Mouse (Mus musculus): ENCODE results near the gene Gng8. TPM values are rescaled to one million over a fixed set of nuclear protein-coding genes. Genes with fewer than 3 reads are reported as not detected.
A peak's percentile ranks its signal among the peaks of the same experiment; 100 is the strongest.

Gng8 gene
- polyA plus RNA-seq, 1 experiment from 2014 or later, result 4.2 TPM

DNA sequence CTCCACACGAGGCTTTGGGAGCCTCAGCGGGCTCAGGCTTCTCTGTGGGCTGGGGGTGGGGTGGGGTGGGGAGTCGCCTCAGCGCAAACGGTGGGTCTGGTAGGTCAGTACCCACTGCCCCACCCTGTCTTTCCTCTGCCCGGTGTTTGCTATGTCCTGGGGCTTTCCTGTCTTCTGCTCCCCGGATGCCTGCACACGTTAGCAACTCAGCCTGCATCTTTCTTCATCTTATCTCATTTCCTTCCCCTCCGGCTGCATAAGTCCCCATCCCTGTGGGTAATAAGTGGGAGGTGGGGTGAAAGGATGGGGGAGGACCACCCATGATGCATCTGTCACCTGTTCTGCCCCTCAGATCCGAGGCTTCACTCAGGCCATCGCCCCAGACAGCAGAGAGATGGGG, 16.8 kb downstream of the Gng8 start:
- Histone ChIP-seq H3K9me3 (replicated peaks) (no peaks in the 10 kb centered on the region), H3K27ac (no peak overlapping the region), H3K9ac (no peak overlapping the region; the same call in 1 of the 2 replicates), H3K36me3 (no peaks in the 10 kb centered on the region), H3K4me1 (replicated peaks) (peaks cover 54% of the 10 kb centered on the region), H3K4me3 (no peak overlapping the region), H3K4me2 (peak overlapping the region; percentile 25), H3K27me3 (peaks cover 49% of the 10 kb centered on the region)
- no peak for ATAC-seq (replicated peaks; ENCODE audit: insufficient number of reproducible peaks, insufficient read depth, low FRiP score, low read depth)
- WGBS, result 26% methylated on average over 11 of the region's 11 CpGs

DNA sequence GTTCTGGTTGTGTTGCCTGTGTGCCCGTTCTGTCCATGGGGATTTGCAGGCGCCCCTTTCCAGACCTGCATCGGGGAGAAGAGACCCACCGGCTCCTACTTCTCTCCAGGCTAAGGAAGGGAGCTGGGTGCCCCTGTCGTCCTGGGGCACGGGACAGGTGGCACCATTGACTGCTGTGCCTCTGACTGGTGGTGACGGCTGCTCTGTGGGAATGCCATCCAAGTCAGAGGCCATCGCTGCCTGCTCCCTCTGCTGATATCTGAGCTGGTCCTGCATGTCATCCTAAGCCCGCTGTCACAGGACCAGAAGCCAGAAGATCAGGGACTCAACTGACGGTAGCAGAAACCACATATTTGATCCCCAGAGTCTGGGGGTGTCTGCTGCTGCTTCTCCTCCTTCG, 17.3 kb downstream of the Gng8 start:
- 39% methylated on average over 11 of the region's 11 CpGs for WGBS
- Histone ChIP-seq H3K4me2 (peak overlapping the region; percentile 25; the same call in 1 of the 2 replicates), H3K4me1 (replicated peaks) (peaks cover 54% of the 10 kb centered on the region), H3K4me3 (no peak overlapping the region), H3K27ac (no peak overlapping the region), H3K27me3 (peaks cover 44% of the 10 kb centered on the region), H3K36me3 (no peaks in the 10 kb centered on the region), H3K9ac (no peak overlapping the region), H3K9me3 (replicated peaks) (no peaks in the 10 kb centered on the region)
- no peak for ATAC-seq (replicated peaks; ENCODE audit: insufficient number of reproducible peaks, insufficient read depth, low FRiP score, low read depth)

DNA sequence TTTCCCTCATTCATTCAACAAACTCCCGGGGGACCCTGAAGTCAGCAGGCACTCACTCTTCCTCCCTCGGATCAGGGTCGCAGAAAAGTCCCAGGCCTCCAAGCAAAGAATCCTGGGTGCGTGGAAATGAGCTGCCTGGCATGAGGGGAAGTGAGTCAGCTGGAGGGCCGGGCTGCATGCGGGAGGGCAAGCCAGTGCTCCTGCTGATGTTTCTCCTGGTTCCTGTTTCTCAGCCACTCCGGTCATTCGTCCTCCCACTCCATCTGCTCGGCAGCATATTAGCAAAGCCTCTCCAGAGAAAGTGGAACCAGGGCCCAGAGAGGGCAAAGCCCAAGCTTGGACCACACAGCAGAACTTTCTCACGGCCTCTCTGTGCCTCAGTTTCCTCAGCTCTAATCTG, 18.3 kb downstream of the Gng8 start:
- Histone ChIP-seq H3K9me3 (replicated peaks) (no peaks in the 10 kb centered on the region), H3K4me1 (replicated peaks) (peaks cover 49% of the 10 kb centered on the region), H3K27ac (no peak overlapping the region), H3K4me3 (no peak overlapping the region), H3K36me3 (peaks cover 5% of the 10 kb centered on the region), H3K9ac (no peak overlapping the region), H3K27me3 (peaks cover 44% of the 10 kb centered on the region), H3K4me2 (no peak overlapping the region)
- no peak for ATAC-seq (replicated peaks; ENCODE audit: insufficient number of reproducible peaks, insufficient read depth, low FRiP score, low read depth)
- WGBS, result 33% methylated on average over 10 of the region's 10 CpGs

DNA sequence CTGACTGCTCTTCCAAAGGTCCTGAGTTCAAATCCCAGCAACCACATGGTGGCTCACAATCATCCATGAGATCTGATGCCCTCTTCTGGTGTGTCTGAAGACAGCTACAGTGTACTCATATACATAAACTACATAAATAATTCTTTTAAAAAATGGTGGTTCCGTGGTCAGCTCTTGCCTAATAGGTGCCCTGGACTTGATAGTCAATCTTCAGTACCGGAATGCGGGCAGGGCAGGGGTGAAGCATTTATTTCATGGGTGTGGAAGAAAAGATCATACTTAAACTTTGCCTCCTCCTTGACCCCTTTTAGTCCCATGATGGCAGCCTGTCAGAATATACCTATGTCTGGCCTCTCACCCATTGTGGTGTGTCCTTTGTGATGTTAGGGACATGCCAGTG, 20.3 kb downstream of the Gng8 start:
- H3K4me2 ChIP-seq, result no peak overlapping the region
- no peak for ATAC-seq (replicated peaks; ENCODE audit: insufficient number of reproducible peaks, insufficient read depth, low FRiP score, low read depth)
- no peak overlapping the region for H3K9ac ChIP-seq
- no peaks in the 10 kb centered on the region for H3K9me3 ChIP-seq (replicated peaks)
- peaks cover 34% of the 10 kb centered on the region for H3K27me3 ChIP-seq
- no peak overlapping the region for H3K27ac ChIP-seq
- 94% methylated on average over 3 of the region's 3 CpGs for WGBS
- no peak overlapping the region for H3K4me3 ChIP-seq
- H3K36me3 ChIP-seq, result peaks cover 22% of the 10 kb centered on the region
- H3K4me1 ChIP-seq (replicated peaks), result peaks cover 39% of the 10 kb centered on the region

DNA sequence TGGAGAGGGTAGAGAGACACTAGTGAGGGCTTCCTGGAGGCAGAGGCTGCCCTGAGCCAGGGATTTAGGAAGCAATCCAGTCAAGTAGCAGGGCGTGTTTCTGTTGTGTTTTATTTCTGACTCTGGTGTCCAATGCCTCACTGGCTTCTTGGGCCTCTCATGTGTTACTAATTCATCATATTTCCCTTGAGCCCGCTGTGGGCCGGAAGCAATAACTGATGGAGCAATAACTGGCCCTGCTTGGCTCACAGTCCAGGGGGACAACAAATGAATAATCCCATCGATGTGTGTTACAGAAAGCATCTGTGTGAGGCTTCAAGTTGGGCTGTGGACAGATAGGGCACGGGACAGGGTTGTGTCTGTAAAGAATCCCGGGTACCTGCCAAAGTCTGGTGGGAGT, 20.8 kb downstream of the Gng8 start:
- no peak overlapping the region for H3K4me2 ChIP-seq
- 76% methylated on average over 6 of the region's 6 CpGs for WGBS
- H3K27ac ChIP-seq, result no peak overlapping the region
- no peak overlapping the region for H3K9ac ChIP-seq
- H3K4me3 ChIP-seq, result no peak overlapping the region
- peaks cover 38% of the 10 kb centered on the region for H3K4me1 ChIP-seq (replicated peaks)
- no peak for ATAC-seq (replicated peaks; ENCODE audit: insufficient number of reproducible peaks, insufficient read depth, low FRiP score, low read depth)
- H3K9me3 ChIP-seq (replicated peaks), result no peaks in the 10 kb centered on the region
- peaks cover 29% of the 10 kb centered on the region for H3K27me3 ChIP-seq
- H3K36me3 ChIP-seq, result peaks cover 26% of the 10 kb centered on the region

DNA sequence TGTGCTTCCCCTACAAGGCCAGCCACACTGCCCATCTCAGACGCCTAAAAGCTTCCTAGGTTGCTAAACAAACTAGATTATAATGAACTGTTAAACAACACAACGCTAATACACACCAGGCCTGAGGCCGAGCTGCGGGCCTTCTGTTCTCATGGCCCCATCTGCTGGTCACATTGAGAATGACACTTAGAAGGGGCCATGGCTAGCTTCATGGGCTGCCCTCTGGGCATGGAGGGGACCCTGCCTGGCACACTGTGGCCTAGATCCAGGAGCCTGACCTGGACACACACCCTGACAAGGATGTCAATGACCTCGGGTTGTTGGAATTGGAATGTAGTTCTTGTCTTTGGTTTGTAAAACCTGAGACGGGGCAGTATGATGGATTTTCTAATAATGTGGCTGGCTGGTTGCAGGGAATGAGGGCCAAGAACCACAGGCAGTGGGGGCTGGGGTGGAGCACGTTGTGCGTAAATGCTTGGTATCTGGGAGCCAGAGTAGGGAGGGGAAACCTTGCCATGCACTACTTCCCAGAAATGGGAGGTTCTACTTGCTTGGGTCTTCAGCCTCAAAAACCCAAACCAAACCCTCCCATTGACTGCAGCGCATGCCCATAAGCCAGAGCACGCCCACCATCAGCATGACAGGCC, 22.3 kb downstream of the Gng8 start:
- Histone ChIP-seq H3K27ac (no peak overlapping the region), H3K27me3 (peaks cover 21% of the 10 kb centered on the region), H3K9ac (no peak overlapping the region), H3K4me1 (replicated peaks) (peaks cover 32% of the 10 kb centered on the region), H3K9me3 (replicated peaks) (no peaks in the 10 kb centered on the region), H3K4me3 (no peak overlapping the region), H3K36me3 (peaks cover 38% of the 10 kb centered on the region), H3K4me2 (no peak overlapping the region)
- ATAC-seq (replicated peaks; ENCODE audit: insufficient number of reproducible peaks, insufficient read depth, low FRiP score, low read depth), result peak; percentile 43; the same call in 1 of the 2 replicates
- WGBS, result 34% methylated on average over 10 of the region's 10 CpGs

DNA sequence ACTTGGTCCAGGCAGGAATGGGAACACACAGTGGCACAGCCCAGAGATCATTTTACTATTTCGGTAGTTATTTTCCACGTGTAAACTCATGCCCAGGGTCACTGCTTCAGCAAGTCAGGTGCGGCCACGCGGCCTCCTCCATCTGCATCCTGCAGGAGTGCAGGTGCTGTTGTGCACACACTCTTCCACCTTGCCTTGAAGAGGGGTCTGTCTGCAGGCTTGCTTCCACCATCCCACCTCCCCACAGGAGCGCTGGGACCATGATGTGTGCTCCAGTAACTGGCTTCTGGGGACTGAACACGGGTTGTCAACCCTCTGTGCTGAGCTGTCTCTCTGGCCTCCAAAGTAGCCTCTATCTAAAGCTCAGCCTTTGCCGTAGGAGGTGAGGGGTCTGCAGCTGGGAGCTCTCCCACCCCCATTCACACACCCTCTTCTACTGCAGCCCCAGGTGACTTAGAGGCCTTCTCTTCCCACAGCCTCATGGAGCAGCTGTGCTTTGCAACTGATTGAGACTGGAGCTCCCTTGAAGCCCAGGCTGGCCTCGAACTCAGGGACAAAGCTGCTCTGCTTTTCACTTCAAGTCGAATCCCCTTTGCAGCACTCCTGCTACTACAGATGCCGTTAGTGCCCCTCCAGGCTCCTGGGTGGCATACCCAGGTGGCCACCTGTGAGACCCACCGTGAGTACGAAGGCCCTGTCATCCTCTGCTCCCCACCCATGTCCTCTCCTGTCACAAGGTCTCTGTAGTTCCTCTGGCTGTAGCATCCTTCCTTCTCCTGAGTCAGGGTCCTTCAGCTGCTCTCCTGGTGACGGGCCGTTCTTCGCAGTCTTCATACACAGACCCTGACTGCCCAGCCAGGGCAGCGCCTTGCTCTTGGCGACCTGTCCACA, 23.1 kb downstream of the Gng8 start:
- 83% methylated on average over 18 of the region's 18 CpGs for whole genome bisulfite sequencing
- H3K4me2 ChIP-seq, result no peak overlapping the region
- H3K4me1 ChIP-seq (replicated peaks), result peaks cover 29% of the 10 kb centered on the region
- no peak overlapping the region for H3K27ac ChIP-seq
- H3K27me3 ChIP-seq, result peaks cover 13% of the 10 kb centered on the region; the same call in 1 of the 2 replicates
- no peak overlapping the region for H3K9ac ChIP-seq
- ATAC-seq (replicated peaks; ENCODE audit: insufficient number of reproducible peaks, insufficient read depth, low FRiP score, low read depth), result no peak
- peaks cover 38% of the 10 kb centered on the region for H3K36me3 ChIP-seq
- no peak overlapping the region for H3K4me3 ChIP-seq
- H3K9me3 ChIP-seq (replicated peaks), result no peaks in the 10 kb centered on the region

DNA sequence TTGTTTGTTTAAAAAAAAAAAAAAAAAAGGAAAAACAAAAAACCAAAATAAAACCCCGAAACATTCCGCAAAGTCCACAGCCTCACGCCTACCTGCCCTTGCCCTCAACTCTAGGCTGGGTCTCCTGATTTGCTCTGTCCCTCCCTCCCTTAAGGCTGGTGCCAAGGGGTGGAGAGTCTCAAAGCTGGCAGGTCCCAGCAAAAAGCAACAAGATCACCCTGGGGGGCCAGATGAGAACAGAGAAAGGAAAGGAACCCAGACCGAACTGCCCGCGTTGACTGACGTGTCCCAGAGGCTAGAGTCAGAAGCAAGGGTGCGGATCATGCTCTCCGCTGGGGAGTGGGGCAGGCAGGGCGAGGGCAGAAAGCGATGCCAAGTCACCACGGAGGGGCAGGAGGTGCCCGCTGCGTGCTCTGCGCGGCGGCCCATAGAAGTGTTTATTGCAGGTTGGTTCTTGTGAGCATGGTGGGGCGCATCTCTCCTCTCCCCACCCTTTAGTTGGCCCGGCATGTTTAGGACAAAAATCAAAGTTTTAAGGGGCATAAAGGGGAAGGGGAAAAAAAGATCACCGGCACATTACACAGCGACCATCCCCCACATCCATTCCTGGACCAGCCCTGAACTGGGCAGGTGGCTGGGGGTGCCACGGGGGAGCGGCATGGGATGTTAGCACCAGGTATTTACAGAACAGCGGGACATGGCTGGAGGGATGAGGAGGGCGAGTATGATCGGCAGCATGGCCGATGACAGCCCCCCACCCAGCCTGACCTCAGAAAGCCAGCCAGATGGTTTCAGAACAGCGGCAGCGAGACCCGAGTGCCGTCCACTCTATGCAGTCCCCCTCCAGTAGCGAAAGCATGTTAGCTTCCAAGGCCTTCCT, 24.1 kb downstream of the Gng8 start:
- peaks cover 38% of the 10 kb centered on the region for H3K36me3 ChIP-seq
- no peaks in the 10 kb centered on the region for H3K9me3 ChIP-seq (replicated peaks)
- H3K4me3 ChIP-seq, result no peak overlapping the region
- no peak for ATAC-seq (replicated peaks; ENCODE audit: insufficient number of reproducible peaks, insufficient read depth, low FRiP score, low read depth)
- no peak overlapping the region for H3K4me2 ChIP-seq
- no peak overlapping the region for H3K9ac ChIP-seq
- peaks cover 33% of the 10 kb centered on the region for H3K4me1 ChIP-seq (replicated peaks)
- 84% methylated on average over 32 of the region's 32 CpGs for WGBS
- 0 out of 2 replicates have a peak, but pooled peaks cover 7% of the 10 kb centered on the region for H3K27me3 ChIP-seq
- no peak overlapping the region for H3K27ac ChIP-seq

DNA sequence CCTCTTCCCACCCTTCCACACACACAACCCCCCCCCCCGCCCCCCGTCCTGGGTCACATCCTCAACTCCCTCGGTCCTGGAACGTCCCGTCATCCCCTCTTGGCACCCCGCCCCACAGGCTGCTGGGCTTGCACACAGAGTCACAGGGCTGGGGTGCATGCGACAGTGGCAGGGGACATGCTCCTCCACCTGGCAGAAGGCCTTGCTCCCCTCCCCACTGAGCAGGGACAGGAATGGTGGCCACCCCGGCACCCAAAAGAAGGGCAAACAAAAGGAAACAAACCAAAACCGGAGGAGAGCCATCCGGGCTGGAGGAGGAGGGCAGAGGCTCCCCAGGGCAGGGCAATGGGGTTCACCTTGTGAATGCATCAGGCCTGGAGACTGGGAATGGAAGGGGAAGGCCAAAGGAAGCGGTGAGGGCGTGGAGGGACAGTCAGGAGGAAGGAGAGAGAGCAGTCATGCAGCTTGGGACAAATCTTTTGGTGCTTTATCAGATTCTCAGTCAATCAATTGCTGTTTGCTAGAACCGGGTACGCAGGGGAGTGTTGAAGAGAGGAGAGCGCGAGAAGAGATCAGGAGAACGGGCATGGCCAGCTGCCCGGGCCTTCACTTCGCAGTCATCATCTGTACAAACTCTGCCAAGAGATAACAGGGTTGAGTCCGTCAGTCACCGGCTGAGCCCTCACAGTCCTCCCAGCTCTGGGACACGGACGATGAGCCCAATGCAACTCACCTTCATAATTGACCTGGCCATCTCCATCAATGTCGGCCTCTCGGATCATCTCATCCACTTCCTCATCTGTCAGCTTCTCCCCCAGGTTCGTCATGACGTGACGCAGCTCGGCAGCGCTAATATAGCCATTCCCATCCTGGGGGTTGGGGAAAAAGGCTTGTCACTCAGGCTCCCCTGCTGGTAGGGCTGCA, 25.0 kb downstream of the Gng8 start:
- peaks cover 38% of the 10 kb centered on the region for H3K36me3 ChIP-seq
- H3K9me3 ChIP-seq (replicated peaks), result no peaks in the 10 kb centered on the region
- H3K4me2 ChIP-seq, result no peak overlapping the region
- H3K4me1 ChIP-seq (replicated peaks), result peaks cover 42% of the 10 kb centered on the region
- no peaks in the 10 kb centered on the region for H3K27me3 ChIP-seq
- no peak overlapping the region for H3K27ac ChIP-seq
- WGBS, result 60% methylated on average over 30 of the region's 30 CpGs
- H3K9ac ChIP-seq, result no peak overlapping the region
- H3K4me3 ChIP-seq, result no peak overlapping the region
- ATAC-seq (replicated peaks; ENCODE audit: insufficient number of reproducible peaks, insufficient read depth, low FRiP score, low read depth), result no peak

DNA sequence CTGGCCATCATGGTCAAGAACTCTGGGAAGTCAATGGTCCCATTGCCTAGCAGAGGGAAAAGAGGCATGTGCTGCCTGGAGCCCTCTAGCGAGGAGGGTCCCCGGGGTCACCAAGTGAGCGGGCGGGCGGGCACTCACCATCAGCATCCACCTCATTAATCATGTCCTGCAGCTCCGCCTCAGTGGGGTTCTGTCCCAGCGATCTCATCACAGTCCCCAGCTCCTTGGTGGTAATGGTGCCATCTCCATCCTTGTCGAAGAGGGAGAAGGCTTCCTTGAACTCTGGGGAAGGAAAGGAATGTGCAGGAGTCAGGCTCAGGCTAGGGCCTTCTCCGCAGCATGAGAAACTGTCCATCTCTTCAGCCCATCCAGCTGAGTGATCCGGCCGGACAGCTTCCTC, 25.9 kb downstream of the Gng8 start:
- Histone ChIP-seq H3K4me2 (no peak overlapping the region), H3K9me3 (replicated peaks) (no peaks in the 10 kb centered on the region), H3K27me3 (no peaks in the 10 kb centered on the region), H3K9ac (no peak overlapping the region), H3K4me3 (no peak overlapping the region), H3K27ac (no peak overlapping the region), H3K36me3 (peaks cover 38% of the 10 kb centered on the region), H3K4me1 (replicated peaks) (peaks cover 50% of the 10 kb centered on the region)
- ATAC-seq (replicated peaks; ENCODE audit: insufficient number of reproducible peaks, insufficient read depth, low FRiP score, low read depth), result no peak
- 68% methylated on average over 11 of the region's 11 CpGs for WGBS

Data from heart, embryonic 15.5 days (tissue).